Mouse (Mus musculus) kidney, adult 8-10 months (tissue): ENCODE results near the gene Cdk14.

Experiments used
- DNase-seq, 2 experiments: peaks; one replicate each; pipeline ENCODE4 v3.0.0; 2022

The Cdk14 gene

GRCm38 (mm10) chr5:5176052-5176451, 244.1 kb downstream of the Cdk14 start:
- no peak for DNase-seq

DNA sequence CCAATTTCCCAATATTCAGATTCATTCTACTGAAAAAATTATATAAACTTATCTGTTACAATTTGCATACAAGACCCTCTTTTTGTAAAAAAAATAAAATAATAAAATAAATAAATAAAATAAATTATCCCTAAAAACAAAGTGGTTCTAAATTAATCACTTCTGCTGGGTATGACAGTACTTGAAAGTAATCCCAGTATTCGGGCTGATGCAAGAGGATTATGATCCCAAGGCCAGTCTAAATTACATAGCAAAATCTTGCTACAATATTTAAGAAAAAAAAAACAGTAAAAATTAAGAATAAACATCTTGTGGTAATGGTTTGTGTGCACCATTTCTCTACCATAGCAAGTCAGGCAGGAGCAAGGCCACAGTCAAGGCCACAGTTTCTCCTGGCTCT, 244.5 kb downstream of the Cdk14 start:
- no peak for DNase-seq

DNA sequence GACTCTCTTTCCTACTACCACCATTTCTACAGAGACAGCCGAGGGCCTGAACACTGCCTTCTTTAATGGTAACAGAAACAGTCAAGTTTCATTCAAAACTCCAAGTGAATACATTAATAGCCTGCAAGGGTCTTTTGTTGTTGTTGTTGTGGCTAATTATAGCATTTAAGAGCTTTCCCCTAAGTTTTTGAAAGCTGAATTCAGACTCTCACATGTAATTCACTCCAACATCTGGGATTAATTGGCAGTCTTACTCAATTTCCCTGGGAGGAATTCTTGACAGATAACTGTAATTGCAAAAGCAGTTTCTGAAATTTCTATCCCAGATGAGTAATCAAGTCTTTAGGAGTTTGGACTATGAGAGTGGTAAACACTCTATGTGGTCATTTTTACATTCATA, 245.0 kb downstream of the Cdk14 start:
- no peak for DNase-seq

DNA sequence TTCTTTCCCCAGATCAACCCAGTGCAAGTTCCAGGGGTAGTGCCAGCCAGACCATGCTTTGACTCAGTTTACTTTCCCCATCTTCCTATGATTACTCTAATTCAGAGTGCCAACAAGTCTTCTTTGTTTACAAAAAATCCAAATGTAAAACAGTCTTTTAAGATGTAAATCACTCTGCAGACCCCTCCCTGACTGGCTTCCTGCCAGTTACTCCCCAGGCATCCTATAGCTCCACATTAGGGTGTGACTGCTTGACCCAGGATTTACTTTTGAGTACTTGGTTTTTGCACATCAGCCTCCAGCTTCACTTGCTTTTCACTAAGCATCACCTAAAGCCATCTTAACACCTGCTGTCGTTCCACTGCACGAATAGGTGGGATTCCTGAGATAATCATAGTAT, 254.0 kb downstream of the Cdk14 start:
- DNase-seq: no peak

DNA sequence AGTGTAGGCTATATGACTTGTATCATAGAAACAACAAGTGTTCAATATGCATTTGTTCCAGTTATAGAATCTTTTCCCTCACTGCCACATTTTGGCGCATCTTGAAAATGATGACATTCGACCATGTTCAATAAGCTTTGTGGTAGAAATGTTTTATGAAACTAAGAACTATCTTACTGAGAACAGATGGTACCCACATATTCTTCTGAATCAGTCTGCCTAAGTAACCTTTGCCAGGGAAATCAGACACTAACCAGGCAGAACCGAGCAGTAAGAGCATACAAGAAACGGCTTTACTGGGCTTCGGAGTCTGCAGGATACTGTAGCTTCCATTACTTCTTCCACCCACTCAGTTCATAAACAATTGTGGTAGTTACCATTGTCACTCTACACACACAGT, 255.8 kb downstream of the Cdk14 start:
- no peak for DNase-seq

DNA sequence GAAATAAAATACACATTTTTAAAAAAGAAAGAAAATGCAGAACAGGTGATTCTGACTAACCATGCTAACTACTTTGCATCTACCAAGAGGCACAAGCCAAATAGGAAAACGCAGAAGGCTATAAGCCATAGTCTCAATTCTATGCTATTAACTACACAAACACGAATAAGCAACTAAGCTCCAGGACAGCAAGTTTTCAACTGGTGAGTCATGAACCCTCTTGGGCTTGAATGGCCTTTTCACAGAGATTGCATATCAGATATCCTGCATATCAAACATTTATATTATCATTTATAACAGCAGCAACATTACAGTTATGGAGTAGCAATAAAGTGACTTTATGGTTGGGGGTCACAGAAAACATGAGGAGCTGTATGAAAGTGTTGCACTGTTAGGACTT, 256.3 kb downstream of the Cdk14 start:
- DNase-seq: no peak

DNA sequence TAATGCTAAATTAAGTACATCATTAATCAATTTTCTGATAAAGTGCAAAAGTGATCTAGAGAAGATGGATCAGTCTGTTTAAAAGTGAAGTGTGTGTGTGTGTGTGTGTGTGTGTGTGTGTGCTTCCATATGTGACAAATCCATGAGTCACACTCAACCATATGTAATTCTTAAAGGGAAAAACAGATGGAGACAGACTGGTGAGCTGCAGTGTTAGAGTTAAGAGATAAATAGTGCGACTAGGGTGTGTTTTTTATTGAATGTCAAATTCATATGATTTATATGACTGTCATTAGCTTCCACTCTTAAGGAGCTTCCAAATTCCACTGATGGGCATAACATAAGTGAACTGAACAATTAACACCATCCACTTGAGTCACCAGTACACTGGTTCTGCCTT, 260.6 kb downstream of the Cdk14 start:
- DNase-seq: no peak

DNA sequence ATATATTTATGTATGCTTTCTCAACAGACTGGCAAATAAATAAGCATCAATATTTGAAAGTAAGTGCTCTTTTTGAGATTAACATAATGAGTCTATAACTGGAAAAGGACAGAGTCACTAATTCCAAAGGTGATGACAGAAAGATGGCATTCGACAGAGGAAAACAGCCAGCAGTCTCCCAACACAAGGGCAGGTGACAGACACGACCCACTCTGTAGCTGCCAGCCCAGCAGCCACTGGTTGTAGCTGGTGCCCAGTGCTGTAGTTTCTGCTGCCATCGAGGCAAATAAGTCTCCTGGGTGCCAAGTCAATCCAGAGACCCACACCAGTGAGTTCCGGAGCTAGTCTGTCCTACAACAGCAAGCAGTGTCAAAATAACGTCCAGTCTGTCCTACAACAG, 280.3 kb downstream of the Cdk14 start:
- no peak for DNase-seq

GRCm38 (mm10) chr5:5134905-5135511, 285.1 kb downstream of the Cdk14 start:
- DNase-seq: no peak

- DNase-seq: no peak
These were observed 285.8 kb downstream of the Cdk14 start for GRCm38 (mm10) chr5:5134143-5134904.

- no peak for DNase-seq
These were observed 291.3 kb downstream of the Cdk14 start for GRCm38 (mm10) chr5:5128852-5129251.

DNA sequence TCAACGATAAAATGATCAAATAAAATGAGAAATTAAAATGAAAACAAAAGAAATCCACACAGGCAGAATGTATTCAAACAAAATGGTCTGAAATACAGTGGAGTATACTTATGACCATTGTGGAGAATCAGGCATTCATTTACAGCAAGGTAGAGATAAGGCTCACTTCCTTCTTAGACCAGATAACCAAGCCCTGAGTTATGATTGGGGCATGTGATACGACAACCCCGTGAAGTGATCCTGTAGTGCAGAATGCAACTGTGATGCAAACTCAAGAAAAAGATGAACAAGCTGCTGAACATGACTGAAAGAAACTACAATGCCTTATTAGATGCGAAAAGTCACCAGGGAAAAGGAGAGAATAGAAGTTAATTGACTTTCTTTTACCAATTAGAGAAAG, 295.5 kb downstream of the Cdk14 start:
- no peak for DNase-seq

GRCm38 (mm10) chr5:5116775-5117522, 303.2 kb downstream of the Cdk14 start:
- no peak for DNase-seq

DNA sequence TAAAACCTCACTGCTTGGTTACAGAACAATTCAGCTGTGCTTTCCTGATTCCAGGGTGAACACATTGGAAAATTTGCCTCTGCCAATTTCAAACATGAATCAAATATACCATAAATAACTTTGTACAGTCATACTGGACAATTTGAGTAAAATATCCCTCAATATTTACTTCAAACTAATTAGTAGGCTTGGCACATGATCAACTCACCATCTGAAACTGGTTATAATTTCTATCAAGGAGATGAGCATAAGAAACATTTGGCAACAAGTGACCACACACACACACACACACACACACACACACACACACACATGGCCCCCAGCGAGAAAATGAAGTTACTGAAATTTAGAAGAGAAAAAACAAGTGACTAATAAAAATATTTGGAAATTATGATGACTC, 304.6 kb downstream of the Cdk14 start:
- DNase-seq: no peak

- DNase-seq: no peak
These were observed 310.5 kb downstream of the Cdk14 start for GRCm38 (mm10) chr5:5109621-5110020.

DNA sequence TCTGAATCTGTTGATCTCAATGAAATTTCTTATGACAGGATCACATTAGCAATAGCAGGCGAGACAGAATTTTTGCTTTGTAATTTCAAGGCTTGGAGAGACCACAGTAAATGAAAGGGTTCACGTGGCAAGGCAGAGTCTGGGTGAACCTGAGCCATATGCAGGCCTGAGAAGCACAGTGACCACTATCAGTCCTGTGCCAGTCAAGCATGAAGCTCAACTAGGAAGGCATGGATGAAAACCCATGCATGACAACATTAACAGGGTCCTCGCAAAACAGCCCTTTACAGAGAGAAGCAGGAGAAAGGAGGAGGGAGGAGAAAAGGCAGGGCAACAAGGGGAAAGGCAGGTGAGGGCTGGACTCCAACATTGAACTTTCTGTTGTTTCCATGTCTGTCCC, 311.1 kb downstream of the Cdk14 start:
- DNase-seq: no peak

DNA sequence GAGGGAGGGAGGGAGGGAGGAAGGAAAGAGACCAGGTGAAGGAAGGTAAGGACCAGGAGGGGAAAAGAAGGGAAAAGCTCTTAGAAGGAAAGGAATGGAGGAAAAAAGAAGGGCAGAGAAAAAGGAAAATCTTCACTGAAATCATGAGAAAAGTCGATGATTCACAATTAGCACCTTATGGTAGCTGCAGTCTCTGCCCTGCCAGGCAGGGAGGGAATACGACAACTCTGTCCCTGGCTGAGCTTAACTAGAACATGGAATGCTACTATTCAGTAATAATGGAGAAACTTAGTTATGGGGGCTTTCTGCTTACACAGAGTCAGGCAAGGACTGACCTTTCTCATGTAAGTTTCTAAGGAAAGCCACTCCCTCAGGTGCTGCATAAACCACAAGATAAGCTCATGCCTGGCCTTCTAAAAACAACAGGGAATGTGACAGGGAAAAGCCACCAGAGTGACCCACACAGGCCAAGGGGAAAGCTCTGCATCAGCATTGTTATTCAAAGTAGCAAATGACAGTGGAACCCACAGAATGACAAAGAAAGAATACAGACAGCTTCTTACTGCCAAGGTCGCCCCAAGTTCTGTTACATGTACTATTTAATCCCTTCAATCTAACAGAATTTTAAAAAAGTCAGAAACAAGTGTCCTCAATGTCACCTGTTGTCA, 323.7 kb downstream of the Cdk14 start:
- no peak for DNase-seq

- DNase-seq: no peak
These were observed 327.4 kb downstream of the Cdk14 start for GRCm38 (mm10) chr5:5092736-5093135.

GRCm38 (mm10) chr5:5071526-5071925, 348.6 kb downstream of the Cdk14 start:
- no peak for DNase-seq

- no peak for DNase-seq
These were observed 355.4 kb downstream of the Cdk14 start for GRCm38 (mm10) chr5:5064686-5065085.

DNA sequence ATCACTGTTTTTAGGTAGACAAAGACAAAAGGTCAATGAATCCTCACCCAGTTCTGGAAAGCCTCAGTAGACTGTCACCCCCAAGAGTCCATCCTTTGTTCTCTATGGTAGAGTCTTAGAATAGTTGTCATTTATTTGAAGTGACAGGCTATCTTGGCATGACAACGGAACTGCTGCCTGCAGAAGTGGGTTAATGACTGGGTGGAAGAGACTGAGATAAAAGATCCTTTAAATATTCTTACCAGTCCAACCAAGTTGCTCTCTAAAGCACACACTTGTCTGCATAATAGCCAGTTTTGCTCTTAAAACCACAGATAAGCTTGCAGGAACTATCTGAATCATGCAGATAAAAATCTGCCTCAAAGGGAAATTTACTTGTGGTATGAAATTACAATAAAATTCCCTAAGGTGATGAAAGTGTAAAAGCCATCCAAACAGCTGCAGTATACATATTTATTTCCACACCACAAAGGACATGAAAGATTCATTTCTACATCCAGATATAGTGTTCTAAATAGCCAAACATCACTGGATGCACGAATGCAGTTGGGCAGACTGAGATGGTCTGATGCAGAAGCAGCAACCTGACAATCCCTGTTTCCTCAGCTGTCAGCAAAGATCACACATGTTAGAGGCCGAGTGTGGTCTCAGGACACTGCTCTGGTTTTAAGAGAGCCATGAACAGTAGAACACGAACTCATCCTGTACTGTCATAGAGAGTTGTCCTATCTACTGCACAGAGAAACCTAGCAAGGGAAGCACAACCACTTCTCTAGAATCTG, 363.8 kb downstream of the Cdk14 start:
- DNase-seq: no peak

- DNase-seq: no peak
These were observed 364.6 kb downstream of the Cdk14 start for GRCm38 (mm10) chr5:5055494-5055893.

DNA sequence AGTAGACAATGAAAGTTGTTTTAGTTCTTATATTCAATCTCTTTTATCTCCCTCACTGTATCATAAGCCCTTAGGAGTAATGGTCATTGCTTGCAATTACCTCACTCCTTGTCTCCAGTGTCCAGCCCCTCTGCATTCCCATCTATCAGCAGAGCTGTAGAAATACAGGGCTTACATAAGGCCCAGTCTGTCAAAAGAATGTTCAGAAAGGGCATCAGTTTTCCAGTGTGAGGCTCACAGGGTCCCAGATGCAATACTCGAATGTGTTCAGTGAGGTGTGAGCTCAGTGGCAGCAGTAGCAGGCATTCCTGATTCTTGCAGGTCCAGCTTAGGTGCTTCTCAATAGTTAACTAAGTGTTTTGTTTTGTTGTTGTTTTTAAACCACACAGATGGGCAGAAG, 365.8 kb downstream of the Cdk14 start:
- DNase-seq: no peak
